Mouse (Mus musculus): ENCODE data around the gene Rnf214.
A peak's percentile ranks its signal among the peaks of the same experiment; 100 is the strongest.

DNA sequence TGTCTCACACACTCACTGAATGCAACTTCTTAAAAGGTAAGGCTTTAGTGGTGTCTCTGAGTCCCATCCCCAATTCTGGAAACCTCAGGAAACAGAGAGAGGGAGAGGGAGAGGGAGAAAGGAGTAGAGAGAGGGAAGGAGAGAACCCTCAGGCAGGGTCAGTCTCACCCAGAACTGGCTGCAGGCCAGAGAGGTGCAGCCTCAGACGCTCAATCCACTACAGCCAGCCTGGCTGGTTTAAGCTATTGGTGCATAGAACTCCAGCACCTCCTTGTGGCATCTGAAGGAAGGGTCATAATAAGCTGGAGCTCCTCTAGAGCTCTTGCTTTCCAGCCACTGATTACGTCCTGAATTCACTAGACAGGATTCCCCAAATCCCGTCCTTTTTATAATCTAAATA lies 30.2 kb upstream of the Rnf214 start:
- peak; percentile 86 for TF ChIP-seq CTCF (IDR thresholded peaks at IDR 0.05; ENCODE audit: low read depth)
- TF ChIP-seq EP300 (IDR thresholded peaks at IDR 0.05; ENCODE audit: low read depth) = no peak

Data from liver, embryonic 14.5 days (tissue).